Mouse (Mus musculus): ENCODE results near the gene Exoc3.

Exoc3 gene

DNA sequence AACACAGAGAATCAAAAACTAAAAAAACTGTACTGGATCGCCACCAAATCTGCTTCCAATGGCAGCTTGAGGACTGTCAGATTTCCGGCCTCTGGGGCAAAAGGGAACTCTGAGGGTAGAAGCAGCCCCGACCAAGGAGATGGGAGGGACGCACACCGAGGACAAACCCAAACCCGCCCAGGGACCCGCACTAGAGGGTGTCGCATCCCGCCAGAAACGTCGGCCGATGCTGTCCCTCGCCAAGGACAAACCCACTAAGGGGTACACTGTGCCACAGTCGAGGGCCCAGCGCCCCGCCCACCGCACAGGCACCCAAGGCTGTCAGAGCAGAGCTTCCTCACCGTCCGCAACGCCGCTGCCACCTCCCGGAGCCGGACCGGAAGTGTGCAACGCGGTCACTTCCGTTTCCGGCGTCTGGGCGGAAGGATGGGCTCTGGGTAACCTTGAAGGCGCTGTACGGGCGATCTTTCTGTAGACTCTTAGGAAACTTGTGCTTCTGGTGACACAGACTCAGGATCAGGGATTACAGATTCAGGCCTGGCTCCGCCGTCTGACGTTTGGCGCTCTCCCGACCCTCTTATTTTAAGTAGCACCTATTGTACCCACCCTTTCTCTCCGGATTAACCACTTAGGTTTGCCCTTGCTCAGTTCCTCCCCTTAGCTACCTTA is at the start of gene Exoc3:
Exoc3 (minus strand) TSS at position 416 of the 669 bp plus-strand sequence.
- DNase-seq: peak; percentile 90

- no peak for DNase-seq
Observed at GRCm38 (mm10) chr13:74246494-74246893, 38.0 kb upstream of the Exoc3 start.

DNA sequence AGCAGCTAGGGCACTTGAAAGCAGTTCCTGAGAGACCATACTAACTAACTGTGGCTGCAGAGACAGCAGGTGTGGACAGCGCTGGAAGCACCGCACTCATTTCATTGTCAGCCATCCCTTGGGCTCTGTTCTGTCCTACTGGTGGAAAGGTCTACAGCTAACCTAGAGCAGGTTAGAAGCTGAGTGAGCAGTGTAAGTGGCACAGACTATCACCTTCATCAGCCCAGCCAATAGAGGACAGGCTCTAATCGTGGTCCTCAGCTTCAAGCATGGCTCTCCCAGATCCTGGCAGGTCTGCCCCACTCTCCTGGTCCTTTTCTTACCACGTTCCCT is 37.3 kb upstream of the Exoc3 start:
- no peak for DNase-seq

DNA sequence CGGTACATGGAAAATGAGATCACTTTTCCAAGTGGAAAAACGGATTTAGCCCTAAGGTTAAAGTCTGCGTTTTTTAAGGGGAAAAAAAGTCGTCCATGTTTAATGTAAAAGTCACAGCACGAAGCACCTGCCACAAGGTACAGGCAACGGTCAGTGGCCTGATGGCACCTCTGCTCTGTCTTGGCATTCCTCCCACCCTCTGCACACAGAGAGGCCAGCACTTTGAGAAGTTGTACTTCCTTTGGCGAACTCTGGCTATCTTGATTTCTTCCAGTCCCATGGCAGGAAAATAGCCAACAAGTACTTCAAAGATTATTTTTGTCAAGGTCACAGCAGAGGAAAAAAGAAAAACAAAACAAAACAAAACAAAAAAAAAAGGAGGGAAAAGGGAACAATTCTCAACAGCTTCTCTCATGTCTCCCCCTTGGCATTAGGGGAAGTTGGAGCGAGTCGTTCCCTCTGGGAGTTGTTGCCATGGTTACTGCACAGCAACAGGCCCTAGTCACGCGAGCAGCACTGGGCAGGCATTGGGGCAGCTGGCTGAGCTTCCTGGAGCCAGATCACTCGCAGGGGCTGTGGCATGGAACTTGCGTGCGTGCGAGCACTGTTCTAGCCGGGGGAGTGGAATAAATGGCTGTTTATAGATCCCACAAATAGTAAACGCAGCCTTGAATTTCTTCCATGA is 36.8 kb upstream of the Exoc3 start:
- DNase-seq: no peak

GRCm38 (mm10) chr13:74237574-74237973 is 29.0 kb upstream of the Exoc3 start:
- DNase-seq: no peak

DNA sequence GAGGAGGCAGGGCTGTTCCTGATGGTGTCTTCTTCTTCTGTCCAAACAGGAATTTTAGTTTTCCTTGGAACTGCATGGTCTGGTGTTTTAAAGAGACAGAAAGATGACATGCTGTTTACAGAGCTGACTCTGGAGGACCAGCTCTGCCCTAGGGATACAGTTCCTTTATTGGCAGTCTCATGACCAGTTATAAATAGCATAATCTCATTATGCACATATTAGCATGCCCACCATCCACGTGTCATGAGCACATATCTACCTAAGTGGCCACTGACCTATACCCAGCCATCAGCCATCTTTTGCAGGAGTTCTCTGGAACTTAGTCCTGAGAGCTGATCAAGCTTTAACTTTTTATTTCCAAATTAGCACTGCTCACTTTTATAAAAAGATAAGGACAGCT is 12.1 kb upstream of the Exoc3 start:
- no peak for DNase-seq

GRCm38 (mm10) chr13:74218441-74218840 is 9.9 kb upstream of the Exoc3 start:
- DNase-seq: no peak

GRCm38 (mm10) chr13:74208986-74209345 is 434 bp upstream of the Exoc3 start:
- DNase-seq: peak; percentile 47

DNA sequence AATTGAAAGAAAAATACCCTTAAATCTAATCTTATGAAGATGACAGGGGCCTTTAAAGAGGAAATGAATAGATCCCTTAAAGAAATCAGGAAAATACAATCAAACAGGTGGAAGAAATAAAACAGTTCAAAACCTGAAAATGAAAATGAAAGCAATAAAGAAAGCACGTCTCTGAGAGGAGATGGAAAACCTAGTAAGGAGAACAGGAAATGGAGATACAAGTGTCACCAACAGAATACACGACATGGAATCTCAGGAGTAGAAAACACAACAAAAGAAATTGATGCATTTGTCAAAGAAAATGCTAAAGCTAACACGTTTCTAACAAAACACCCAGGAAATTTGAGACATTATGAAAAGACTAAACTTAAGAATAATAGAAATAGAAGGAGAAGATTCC is 12.1 kb downstream of the Exoc3 start:
- no peak for DNase-seq

DNA sequence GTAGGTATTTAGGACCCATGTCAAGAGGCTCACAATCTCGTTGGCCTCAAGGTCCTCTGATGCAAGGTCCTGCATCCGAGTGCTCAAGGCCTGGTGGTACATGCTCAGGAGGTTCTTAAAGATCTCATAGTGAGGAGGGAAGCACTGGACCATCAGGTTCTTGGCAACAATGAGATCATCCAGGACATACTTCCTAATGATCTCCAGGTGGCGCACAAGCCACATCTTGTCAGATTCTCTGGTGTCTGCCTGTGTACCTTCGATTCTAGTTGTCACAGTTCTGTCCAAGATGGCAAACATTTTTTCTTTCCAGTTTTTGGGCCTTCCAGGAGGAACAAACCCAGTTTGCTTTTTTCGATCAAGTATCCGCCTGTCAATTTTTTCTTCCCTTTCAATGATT is 15.9 kb downstream of the Exoc3 start:
- DNase-seq: no peak

DNA sequence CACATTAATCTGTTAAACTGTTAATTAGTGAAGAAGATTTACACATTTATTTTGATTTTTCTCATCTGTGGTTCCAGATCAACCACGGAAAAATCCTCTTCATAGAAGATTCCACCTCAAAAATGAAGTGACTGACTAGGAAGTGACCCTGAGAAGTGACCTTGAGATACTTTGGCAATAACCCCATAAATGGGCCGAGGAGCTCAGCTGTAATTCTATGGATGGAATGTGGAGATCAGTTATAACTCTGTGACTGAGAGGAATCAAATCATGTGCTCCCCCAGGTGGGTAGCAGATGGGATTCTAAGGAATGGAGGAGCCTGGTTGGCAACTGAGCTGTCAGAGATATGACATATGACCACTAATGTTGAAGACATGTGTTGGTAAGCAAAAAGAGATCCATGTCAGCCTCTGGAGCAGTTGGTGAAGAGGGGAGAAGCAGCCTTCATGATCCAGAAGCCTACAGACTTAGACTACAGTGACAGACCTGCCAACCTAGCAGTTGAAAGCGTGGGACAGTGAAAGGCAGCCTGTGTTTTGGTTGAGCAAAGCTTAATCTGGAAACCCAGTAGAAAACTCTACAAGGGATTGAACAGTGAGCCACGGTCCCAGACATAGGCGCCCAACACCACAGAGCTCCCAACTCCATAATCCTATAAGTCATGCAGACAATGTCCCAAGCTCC is 25.4 kb downstream of the Exoc3 start:
- DNase-seq: no peak

DNA sequence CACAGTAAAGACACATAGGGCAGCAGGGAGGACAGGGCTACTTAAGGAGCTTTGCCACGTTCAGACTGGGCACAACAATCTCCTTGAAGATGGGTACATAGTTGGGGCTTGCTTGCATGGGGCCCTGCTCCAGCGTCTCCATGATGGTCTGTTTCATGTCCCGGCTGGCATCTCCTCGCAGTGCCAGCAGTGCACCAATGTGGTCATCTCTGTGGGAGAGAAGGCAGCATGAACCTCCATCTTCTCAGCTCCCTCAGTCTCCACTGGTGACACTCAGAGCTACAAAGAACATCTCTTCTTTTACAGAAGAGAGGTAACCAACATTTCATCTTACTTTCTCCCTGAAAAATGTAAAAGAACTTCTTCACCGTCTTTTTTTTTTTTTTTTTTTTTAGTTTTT is 36.5 kb downstream of the Exoc3 start:
- no peak for DNase-seq

- no peak for DNase-seq
Observed at GRCm38 (mm10) chr13:74169446-74170164, 38.9 kb downstream of the Exoc3 start.

DNA sequence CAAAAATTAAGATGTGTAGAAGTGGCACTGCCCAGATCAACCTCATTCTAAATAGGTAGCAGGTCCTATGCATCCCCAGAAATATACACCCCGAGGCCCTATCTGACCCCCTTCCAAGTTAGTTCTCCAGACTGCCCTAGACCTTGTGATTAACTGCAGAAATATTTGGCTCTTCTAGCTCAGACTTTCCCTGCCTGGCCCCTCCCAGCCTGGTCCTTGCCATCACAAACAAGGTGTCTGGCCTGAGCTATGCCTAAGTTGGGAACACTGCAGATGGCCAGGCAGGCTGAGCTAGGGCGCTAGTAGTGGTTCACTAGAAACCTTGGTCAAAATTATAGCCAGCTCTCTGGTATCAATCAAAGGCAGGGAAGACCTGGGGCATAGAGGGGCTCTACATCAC is 41.0 kb downstream of the Exoc3 start:
- no peak for DNase-seq

DNA sequence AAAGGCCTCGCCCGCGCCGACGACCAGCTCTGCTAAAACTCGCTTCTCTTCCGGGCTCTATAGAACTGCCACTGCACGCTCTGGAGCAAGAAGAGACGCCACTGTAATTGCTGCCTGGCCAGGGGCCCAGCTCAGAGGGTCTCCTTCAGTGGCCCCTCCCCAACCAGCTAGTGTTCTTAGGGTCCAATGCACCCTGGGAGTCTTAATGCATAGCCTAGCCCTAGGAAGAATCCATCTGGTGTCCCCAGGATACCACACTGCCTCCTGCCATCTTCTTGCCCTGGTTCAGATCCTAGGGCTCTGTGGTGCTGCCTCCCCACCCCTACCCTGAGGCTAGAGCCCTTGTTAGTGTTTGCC is 41.5 kb downstream of the Exoc3 start:
- peak; percentile 4 for DNase-seq

GRCm38 (mm10) chr13:74166348-74167056 is 42.0 kb downstream of the Exoc3 start:
- DNase-seq: peak; percentile 62

GRCm38 (mm10) chr13:74147327-74147726 is 61.2 kb downstream of the Exoc3 start:
- DNase-seq: no peak

DNA sequence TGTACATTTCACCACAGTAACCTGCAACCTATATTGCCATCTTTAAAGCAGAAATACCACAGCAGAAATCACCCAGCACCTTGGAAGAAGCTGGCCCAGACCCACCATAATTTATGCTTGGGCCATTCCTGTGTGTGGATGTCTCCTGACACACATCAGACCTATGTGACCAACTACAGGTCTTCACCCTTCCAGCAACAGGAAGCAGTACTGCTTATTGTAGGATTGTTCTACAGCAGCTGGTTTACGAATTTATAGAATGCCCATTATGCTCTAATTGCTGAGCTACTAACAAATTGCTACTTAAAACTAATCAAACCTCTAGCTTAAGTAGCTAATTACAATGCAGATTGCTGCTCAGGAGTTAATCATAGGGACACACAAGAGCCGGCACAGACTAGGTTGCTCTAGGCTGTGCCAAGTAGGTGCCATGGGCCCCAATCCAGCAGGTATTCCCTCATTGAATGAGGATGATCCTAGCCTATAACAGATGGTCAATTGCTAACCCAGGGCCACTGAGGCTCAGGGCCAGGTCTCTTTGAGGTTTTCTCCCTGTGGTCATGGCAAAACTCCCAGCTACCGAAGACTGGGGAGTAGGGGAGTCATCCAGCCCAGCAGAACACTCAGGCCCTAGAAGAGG is 62.4 kb downstream of the Exoc3 start:
- DNase-seq: no peak

DNA sequence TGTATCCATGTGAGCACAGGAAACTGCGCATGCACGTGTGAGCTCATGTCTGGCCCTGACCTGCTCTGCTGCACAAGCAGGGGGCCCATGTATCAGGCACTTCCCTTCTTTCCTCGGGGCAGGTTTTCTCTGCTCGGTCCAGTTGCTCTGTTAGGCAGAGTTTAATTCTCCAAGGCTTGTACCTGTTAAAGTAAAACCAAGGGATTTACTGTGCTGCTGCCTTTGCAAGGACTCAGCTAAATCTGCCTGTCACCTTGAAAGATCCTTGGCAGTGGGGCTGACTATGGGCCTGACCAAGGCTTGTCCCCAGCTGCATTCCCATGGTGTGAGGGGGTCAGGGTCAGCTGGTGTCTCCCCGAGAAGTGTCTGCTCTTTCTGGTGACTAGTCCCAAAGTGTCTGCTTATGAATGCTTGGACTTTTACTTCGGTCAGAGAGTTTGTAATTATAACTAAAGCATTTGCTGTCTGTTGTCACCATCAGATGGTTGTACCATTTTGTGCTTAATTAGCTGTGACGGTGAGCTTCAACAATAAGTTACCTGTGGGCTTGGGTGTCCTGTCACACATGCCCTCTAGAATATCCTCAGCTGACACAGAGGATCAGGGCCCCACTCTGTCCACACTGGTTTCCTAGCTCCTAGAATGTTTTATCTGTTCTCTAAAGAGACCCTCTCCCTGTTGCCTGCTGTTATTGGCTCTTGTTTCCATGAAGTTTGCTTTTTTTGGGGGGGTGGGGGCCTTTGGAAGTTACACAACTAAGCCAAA is 64.2 kb downstream of the Exoc3 start:
- DNase-seq: no peak

DNA sequence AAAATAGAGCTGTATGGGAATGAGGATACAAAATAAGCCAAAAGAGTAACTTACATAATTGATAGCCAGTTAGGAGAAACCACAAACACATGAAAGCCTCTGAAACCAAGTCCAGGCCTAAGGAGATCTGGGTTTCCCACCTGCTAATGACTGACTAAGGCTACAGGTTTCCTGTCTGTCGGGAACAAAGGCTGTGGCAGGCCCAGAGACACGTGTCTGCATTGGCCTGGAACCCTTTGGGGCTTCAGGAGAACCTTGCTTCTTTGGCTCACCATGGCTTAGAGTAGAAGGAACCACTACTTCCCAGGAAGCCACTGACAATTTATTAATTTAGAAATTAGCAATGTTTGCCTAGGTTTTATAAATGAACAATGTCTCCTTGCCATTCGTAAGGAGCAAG is 65.2 kb downstream of the Exoc3 start:
- DNase-seq: no peak

DNA sequence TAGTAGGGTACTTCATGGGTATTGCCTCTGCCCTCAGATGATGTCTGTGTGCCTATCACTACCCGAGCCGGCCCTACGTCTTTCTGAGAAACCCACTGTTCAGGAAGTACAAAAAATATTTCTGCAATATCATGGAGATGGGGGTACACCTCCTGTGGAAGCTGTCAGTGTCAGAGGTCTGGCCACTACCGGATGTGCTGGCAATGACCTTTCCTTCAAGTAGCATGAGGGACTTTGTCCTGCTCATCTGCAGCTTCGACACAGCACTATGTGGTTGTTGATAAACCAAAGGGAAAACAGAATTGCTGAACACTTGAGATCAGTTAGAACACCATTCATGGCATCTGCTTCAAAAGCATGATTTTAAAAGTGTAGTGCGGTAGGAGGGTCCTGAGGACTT is 67.7 kb downstream of the Exoc3 start:
- DNase-seq: no peak
